Mouse (Mus musculus) ES-Bruce4 (cell line): ENCODE measurements around the gene Ece2. TPM values are rescaled to one million over a fixed set of nuclear protein-coding genes. Genes with fewer than 3 reads are reported as not detected.

Source experiments
- H3K27ac ChIP-seq: 2 replicates; pipeline ENCODE4 v1.5.1; 2012; ENCODE audit warnings: low read length, inconsistent platforms; ENCODE audit not compliant: insufficient read depth
- H3K27me3 ChIP-seq: 2 replicates; pipeline ENCODE4 v1.6.1; 2012; ENCODE audit warnings: mild to moderate bottlenecking, low read length, inconsistent platforms; ENCODE audit not compliant: control insufficient read depth, poor library complexity, insufficient read depth, severe bottlenecking
- H3K36me3 ChIP-seq: 2 replicates; pipeline ENCODE4 v1.6.1; 2012; ENCODE audit warnings: inconsistent platforms, mild to moderate bottlenecking, low read length, moderate library complexity; ENCODE audit not compliant: control insufficient read depth, poor library complexity, insufficient read depth, severe bottlenecking
- H3K4me1 ChIP-seq: one replicate; pipeline ENCODE4 v1.8.1; 2011; ENCODE audit warnings: low read length; ENCODE audit not compliant: control insufficient read depth, insufficient read depth
- H3K4me3 ChIP-seq: 2 replicates; pipeline ENCODE4 v1.5.1; 2011; ENCODE audit warnings: low read depth, mild to moderate bottlenecking, low read length
- H3K9ac ChIP-seq: 2 replicates; pipeline ENCODE4 v1.6.1; 2012; ENCODE audit warnings: low read depth, mild to moderate bottlenecking, inconsistent platforms; ENCODE audit not compliant: poor library complexity, severe bottlenecking
- H3K9me3 ChIP-seq: replicated peaks from 2 replicates; pipeline ENCODE4 v1.6.1; 2012; ENCODE audit warnings: mild to moderate bottlenecking, low read length, inconsistent platforms; ENCODE audit not compliant: control insufficient read depth, poor library complexity, insufficient read depth, severe bottlenecking
- CTCF ChIP-seq: IDR thresholded peaks from one replicate; pipeline ENCODE4 v1.8.1; 2011; ENCODE audit warnings: low read depth, low read length
- EP300 ChIP-seq: IDR thresholded peaks from 2 replicates; pipeline ENCODE4 v1.6.1; 2011; ENCODE audit warnings: low read depth, low read length; ENCODE audit not compliant: insufficient read depth
- POLR2A ChIP-seq: IDR thresholded peaks from one replicate; pipeline ENCODE4 v1.8.1; 2011; ENCODE audit warnings: low read length; ENCODE audit not compliant: insufficient read depth
- polyA plus RNA-seq: library from polyadenylated mRNA; stranded (reverse); fragments of >200 nt; gene quantifications from 2 replicates; pipeline ENCODE4 v1.2.4, GENCODE M21; 2011; ENCODE audit warnings: low read depth; ENCODE audit not compliant: missing spikeins, insufficient read depth, insufficient read length

The Ece2 gene
- 3.4 and 3.6 TPM in 2 replicates for polyA plus RNA-seq

DNA sequence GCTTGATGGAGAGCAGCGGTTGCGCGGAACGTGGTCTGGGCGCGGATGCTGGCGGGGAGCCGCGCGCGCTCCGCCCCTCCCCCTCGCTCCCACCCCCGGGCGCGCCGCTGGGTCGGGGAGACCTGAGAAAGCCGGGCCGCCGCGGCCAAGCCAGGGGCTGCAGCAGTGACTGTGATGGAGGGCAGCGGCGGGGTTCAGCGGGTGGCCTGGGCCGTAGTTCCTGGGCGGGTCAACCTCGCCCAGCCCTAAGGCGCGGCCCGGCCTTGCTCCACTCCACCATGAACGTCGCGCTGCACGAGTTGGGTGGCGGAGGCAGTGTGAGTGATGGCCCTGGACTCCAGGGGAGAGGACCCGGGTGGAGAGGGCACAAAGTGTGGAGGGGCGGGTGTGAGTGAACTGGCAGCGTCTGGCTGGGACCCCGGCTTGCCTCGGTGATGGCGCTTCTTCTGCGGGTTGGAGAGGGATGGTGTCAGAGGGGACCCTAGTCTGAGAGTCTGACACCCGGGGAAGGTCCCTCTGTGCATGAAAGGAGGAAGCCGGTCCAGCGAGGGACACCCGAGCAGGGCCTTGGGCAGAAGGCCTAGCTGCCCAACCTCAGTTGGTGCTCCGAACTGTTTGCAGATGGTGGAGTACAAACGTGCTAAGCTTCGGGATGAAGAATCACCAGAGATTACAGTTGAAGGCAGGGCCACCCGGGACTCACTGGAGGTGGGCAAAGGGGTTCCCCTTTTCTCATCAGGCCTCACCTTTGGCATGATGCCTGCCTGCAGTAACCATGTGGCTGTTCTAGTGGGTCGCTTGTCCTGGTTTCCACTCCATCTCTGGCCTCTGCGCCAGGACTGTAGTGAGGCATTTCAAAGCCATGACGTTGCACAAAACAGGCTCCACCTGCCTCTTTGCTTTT lies at the start of gene Ece2:
Gene Ece2 (plus strand): TSS at position 98 of the 904 bp plus-strand sequence.
- Histone ChIP-seq H3K27me3 (no peaks in the 10 kb centered on the region), H3K27ac (no peak within 1 kb of the TSS), H3K9me3 (no peaks in the 10 kb centered on the region), H3K4me3 (peak within 1 kb of the TSS; percentile 74), H3K9ac (peak within 1 kb of the TSS; percentile 47), H3K36me3 (no peaks in the 10 kb centered on the region), H3K4me1 (peaks cover 2% of the 10 kb centered on the region)
- TF ChIP-seq EP300 = no peak

DNA sequence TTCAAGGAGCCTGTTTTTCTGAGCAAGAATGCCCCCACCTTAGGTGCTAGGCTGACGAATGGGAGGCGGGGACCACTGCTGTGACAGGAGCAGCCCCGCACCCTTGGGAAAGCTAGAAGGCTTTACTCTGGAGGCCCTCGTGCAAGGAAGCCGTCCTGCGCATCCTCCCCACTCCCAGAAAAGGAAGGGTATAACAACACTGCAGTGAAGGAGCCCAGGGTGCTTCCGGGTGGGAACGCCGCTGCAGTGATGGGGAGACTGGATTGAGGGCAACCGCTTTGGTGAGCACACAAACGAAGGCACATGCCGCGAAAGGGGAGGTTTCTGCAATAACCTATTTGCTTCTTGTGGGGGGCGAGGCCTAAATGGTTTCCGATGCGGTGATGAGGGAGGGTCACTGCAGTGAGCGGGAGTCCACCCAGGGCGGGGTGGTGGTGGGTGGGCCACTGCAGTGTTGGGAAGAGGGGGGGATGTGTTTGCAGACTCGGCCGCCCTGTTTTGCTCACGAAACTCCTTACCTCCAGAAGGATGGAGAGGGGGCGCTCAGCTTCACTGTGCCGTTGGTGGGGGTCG lies 40.2 kb upstream of the Ece2 start, which contains the start of gene Vwa5b2:
Gene Vwa5b2 (plus strand): TSS at position 106 of the 573 bp plus-strand sequence.
- TF ChIP-seq CTCF (no peak), EP300 (no peak), POLR2A (no peak)
- Histone ChIP-seq H3K9me3 (no peaks in the 10 kb centered on the region), H3K4me1 (no peaks in the 10 kb centered on the region), H3K4me3 (peak within 1 kb of the TSS; percentile 68), H3K27ac (no peak within 1 kb of the TSS), H3K9ac (peak within 1 kb of the TSS; percentile 21; the same call in 1 of the 2 replicates), H3K27me3 (no peaks in the 10 kb centered on the region; the same call in 1 of the 2 replicates), H3K36me3 (no peaks in the 10 kb centered on the region)

DNA sequence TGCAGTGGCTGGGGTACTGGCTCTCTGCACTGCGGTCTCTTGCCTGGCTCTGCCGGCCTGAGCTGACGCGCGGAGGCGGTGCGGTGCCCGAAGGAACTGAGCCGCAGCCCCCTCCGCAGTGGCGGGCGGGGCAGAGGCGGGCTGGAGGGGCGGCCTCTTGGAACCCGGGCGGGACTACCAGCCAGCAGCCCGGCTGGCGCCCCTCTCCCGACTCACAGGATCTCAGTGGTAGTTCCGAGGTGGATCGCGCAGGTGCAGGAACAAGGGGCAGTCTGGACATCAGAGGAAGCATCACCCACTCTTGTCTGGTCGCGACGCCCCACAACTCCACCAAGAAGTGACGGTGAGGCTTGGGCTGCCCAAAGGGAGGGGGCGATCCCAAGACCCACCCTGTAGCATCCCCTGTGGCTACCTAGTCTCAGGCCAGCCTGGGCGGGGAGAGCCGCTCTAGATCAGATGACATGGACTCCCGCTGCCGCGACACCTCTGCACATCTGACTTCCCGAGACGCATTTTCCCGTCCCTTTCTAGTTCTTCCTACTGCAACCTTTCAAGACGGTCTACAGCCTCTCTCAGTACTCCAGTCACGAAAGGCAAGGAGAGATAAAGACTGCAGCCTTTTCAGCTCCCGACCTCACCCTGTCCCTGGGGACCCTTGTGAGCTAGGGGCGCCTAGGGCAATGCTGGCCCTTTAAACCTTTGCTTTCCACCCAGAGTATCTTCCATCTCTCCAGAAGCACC lies 39.5 kb upstream of the Ece2 start:
- Histone ChIP-seq H3K9ac (peak overlapping the region; percentile 21; the same call in 1 of the 2 replicates), H3K4me3 (peak overlapping the region; percentile 68), H3K27me3 (no peaks in the 10 kb centered on the region; the same call in 1 of the 2 replicates), H3K9me3 (no peaks in the 10 kb centered on the region), H3K27ac (no peak overlapping the region), H3K4me1 (no peaks in the 10 kb centered on the region), H3K36me3 (no peaks in the 10 kb centered on the region)
- TF ChIP-seq POLR2A = no peak
- no peak for TF ChIP-seq CTCF
- TF ChIP-seq EP300 = no peak

DNA sequence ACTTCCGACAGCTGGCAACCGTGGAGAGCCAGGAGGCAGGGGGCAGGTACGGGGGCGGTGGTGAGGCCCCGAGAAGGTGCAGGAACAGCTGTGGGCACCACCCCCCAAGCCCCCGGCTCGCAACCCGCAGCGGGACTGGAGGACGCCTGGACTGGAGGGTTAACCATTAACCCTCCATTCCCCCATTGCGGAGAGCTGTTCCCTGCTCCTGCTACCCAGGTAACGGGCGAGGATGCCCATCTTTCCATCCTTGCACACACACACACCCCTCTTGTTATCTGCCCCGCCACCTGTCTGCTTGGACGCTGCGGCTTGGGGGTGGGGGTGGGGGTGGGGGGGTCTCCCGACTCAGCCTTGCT lies 39.0 kb upstream of the Ece2 start:
- H3K4me1 ChIP-seq = no peaks in the 10 kb centered on the region
- no peaks in the 10 kb centered on the region for H3K36me3 ChIP-seq
- peak overlapping the region; percentile 68; the same call in 1 of the 2 replicates for H3K4me3 ChIP-seq
- no peaks in the 10 kb centered on the region; the same call in 1 of the 2 replicates for H3K27me3 ChIP-seq
- no peaks in the 10 kb centered on the region for H3K9me3 ChIP-seq
- no peak overlapping the region for H3K27ac ChIP-seq
- TF ChIP-seq CTCF (no peak), EP300 (no peak), POLR2A (no peak)
- H3K9ac ChIP-seq = no peak overlapping the region

DNA sequence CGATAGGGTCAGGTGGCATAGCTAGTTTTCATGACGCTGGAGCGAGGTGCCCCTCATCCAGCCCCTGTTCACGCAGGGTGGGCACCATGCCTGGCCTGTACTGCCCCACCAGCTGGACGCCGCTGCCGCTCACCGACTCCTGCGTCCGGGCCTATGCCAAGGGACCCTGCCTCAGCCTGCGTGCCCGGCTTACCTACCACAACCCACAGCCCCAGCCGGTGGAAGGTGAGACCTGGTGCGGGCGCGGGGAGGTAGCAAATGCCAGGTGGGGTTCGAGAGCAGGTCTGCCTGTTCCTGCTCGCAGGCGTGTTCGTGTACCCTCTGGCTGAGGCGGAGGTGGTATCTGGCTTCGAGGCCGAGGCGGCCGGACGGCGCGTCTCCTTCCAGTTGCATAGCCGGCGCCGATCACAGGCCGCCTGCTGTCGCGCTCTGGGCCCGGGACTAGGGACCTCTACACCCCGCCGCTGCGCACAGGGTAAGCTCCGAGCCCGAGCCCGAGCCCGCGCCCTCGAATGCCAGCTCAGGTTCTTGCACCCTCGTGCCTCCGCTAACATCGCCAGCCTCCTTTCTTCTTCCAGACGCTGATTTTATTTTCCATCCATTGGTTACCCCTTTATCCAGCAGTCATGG lies 38.4 kb upstream of the Ece2 start:
- no peak overlapping the region for H3K27ac ChIP-seq
- TF ChIP-seq POLR2A (no peak), CTCF (no peak), EP300 (no peak)
- H3K27me3 ChIP-seq = no peaks in the 10 kb centered on the region; the same call in 1 of the 2 replicates
- H3K36me3 ChIP-seq = no peaks in the 10 kb centered on the region
- peak overlapping the region; percentile 35 for H3K4me3 ChIP-seq
- H3K9ac ChIP-seq = no peak overlapping the region
- H3K9me3 ChIP-seq = no peaks in the 10 kb centered on the region
- no peaks in the 10 kb centered on the region for H3K4me1 ChIP-seq
